Mouse (Mus musculus) kidney, postnatal 0 days (tissue): ENCODE results near the gene Fars2. TPM values are rescaled to one million over a fixed set of nuclear protein-coding genes. Genes with fewer than 3 reads are reported as not detected.

Source experiments
- ATAC-seq: fragments of 200-750 bp; cut with Nextera tagmentation; replicated peaks from 2 replicates; pipeline ENCODE4 v1.8.0; 2017; ENCODE audit warnings: low read depth, moderate number of reproducible peaks, moderate TSS enrichment, moderate library complexity; ENCODE audit not compliant: low FRiP score
- DNase-seq: peaks from one replicate; pipeline ENCODE4 v3.0.0-alpha.2; 2016; ENCODE audit warnings: low spot score
- H3K27ac ChIP-seq: fragments of 300-500 bp; sonication (generic); 2 replicates; pipeline ENCODE4 v1.5.1; 2014; ENCODE audit warnings: mild to moderate bottlenecking
- H3K27me3 ChIP-seq: fragments of 300-500 bp; sonication (generic); 2 replicates; pipeline ENCODE4 v1.6.1; 2014; ENCODE audit warnings: low read length, mixed read lengths; ENCODE audit not compliant: insufficient read depth
- H3K36me3 ChIP-seq: fragments of 300-500 bp; sonication (generic); 2 replicates; pipeline ENCODE4 v1.6.1; 2014; ENCODE audit warnings: low read length, mixed read lengths; ENCODE audit not compliant: insufficient read depth
- H3K4me1 ChIP-seq: fragments of 300-500 bp; sonication (generic); replicated peaks from 2 replicates; pipeline ENCODE4 v1.6.1; 2014; ENCODE audit warnings: antibody characterized with exemption, low read length, mixed read lengths; ENCODE audit not compliant: insufficient read depth
- H3K4me2 ChIP-seq: fragments of 300-500 bp; sonication (generic); 2 replicates; pipeline ENCODE4 v1.6.1; 2014; ENCODE audit warnings: mild to moderate bottlenecking, low read length, moderate library complexity, mixed read lengths
- H3K4me3 ChIP-seq: fragments of 300-500 bp; sonication (generic); replicated peaks from 2 replicates; pipeline ENCODE4 v1.5.1; 2014; ENCODE audit warnings: low read depth, low read length
- H3K9ac ChIP-seq: fragments of 300-500 bp; sonication (generic); 2 replicates; pipeline ENCODE4 v1.6.1; 2014; ENCODE audit warnings: low read depth, low read length
- H3K9me3 ChIP-seq: fragments of 300-500 bp; sonication (generic); replicated peaks from 2 replicates; pipeline ENCODE4 v1.6.1; 2016; ENCODE audit warnings: low read length, inconsistent platforms, mixed read lengths
- CTCF ChIP-seq: IDR thresholded peaks from 2 replicates; pipeline ENCODE4 v1.5.1; 2016; ENCODE audit warnings: antibody characterized with exemption, low read depth, mild to moderate bottlenecking, moderate library complexity
- WGBS: fragments of 180-500 bp; shearing (Covaris S2); extraction: QIAGEN DNeasy Blood & Tissue Kit; methylation state at CpG from one replicate; pipeline ENCODE4 v1.1.7; 2014; 5-methylcytosine and 5-hydroxymethylcytosine counted together
- polyA plus RNA-seq: library from polyadenylated mRNA; unstranded; fragments of >200 nt; fragmentation: Nextera tagmentation; extraction: Ambion mirVana; gene quantifications from 2 replicates; pipeline ENCODE4 v1.2.1, GENCODE M21; 2015

Gene Fars2
- polyA plus RNA-seq, 1 experiment from 2014 or later, result 54.7 TPM

DNA sequence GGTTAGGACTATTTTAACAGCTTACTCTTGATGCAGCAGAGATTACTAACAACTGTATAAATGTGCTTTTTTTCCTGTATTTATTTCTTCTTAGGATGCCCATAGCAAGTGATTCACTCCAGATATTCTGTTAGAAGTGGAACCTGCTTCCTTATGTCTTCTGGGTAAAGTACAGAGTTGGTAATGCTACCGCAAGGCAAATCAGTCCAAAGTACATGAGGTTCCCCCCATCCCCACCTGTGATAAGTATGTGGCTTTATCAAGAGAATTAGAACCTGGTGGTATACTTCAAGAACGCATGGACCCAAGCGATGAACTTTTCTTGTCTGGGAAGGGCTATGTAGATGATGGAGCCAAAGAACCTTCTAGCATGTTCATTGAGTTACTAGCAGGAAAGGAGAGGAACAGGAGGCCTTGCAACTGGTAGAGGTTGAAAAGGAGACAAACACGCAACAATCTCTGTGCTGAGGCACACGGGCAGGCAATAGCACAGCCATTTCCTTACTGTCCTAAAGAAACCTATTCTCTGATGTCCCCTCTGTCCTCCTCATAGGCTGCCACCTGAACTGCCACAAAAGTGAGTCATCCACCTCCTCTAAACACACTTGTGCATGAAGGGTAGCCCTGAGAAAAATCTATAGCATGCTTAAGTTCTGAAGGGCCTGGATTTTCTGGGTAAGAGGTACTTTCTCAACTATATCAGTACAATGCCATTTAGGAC is 603.2 kb downstream of the Fars2 start:
- H3K4me3 ChIP-seq, result no peak overlapping the region
- peaks cover 36% of the 10 kb centered on the region for H3K27me3 ChIP-seq
- H3K4me2 ChIP-seq, result no peak overlapping the region
- no peak overlapping the region for H3K9ac ChIP-seq
- no peak for TF ChIP-seq CTCF
- no peaks in the 10 kb centered on the region for H3K36me3 ChIP-seq
- 0 out of 2 replicates have a peak, but pooled peaks cover 3% of the 10 kb centered on the region for H3K4me1 ChIP-seq
- ATAC-seq, result no peak
- WGBS, result 88% methylated on average over 5 of the region's 5 CpGs
- no peak overlapping the region for H3K27ac ChIP-seq
- DNase-seq, result no peak
- H3K9me3 ChIP-seq, result no peaks in the 10 kb centered on the region

DNA sequence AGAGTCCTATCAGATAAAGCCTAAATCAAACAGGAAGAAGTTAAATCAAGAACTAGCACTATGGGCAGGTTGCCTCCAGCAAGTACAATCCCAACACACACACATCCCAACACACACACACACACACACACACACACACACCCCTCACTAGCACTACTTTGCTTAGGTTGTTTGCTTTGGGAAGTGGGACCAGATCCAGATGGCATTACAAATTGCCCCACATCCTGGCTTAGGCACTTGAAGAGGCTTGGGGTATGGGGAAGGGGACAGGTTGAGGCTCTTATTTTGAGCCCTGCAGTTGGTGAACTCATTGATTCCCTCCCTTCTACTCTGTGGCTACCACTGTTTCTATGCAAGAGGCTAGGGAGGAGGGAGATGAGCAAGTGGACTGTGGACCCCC is 605.1 kb downstream of the Fars2 start:
- no peaks in the 10 kb centered on the region for H3K36me3 ChIP-seq
- ATAC-seq, result no peak
- no peak for TF ChIP-seq CTCF
- H3K27ac ChIP-seq, result no peak overlapping the region
- no peak for DNase-seq
- no peak overlapping the region for H3K4me2 ChIP-seq
- H3K9me3 ChIP-seq, result no peaks in the 10 kb centered on the region
- no peak overlapping the region for H3K9ac ChIP-seq
- H3K4me3 ChIP-seq, result no peak overlapping the region
- H3K4me1 ChIP-seq, result 0 out of 2 replicates have a peak, but pooled peaks cover 3% of the 10 kb centered on the region
- H3K27me3 ChIP-seq, result peaks cover 52% of the 10 kb centered on the region

DNA sequence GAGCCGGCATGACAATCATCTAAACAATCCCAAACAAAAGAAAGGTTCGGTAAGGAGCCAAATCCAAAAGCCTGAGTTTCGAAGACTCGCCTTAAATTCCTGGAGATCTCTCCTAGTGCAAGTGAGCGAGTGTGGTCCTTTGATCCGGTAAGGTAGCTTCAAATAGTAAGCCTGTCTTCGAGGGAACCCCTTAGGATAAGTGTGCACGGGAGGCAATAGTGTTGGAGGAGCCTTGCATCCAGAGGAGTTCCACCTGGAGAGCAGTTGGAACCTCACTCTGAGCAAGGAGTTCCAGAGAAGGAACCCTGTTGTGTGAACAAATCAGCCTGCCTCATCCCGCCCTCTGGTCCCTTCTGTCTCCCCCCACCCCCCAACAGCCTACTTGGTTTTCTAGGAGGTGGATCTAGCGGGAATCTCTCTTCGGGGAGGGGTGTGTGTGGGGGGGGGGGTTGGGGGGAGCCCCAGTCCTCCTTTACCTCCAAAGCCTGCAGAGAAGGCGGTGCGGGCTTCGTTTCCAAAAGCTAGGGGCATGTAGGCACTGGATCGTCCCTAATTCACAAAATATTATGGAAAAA is 606.6 kb downstream of the Fars2 start:
- H3K4me2 ChIP-seq, result no peak overlapping the region
- no peak for DNase-seq
- no peak for ATAC-seq
- H3K9me3 ChIP-seq, result no peaks in the 10 kb centered on the region
- H3K4me3 ChIP-seq, result no peak overlapping the region
- peaks cover 65% of the 10 kb centered on the region for H3K27me3 ChIP-seq
- no peaks in the 10 kb centered on the region for H3K36me3 ChIP-seq
- H3K4me1 ChIP-seq, result 0 out of 2 replicates have a peak, but pooled peaks cover 3% of the 10 kb centered on the region
- WGBS, result 4% methylated on average over 15 of the region's 15 CpGs
- H3K9ac ChIP-seq, result no peak overlapping the region
- no peak for TF ChIP-seq CTCF
- no peak overlapping the region for H3K27ac ChIP-seq

DNA sequence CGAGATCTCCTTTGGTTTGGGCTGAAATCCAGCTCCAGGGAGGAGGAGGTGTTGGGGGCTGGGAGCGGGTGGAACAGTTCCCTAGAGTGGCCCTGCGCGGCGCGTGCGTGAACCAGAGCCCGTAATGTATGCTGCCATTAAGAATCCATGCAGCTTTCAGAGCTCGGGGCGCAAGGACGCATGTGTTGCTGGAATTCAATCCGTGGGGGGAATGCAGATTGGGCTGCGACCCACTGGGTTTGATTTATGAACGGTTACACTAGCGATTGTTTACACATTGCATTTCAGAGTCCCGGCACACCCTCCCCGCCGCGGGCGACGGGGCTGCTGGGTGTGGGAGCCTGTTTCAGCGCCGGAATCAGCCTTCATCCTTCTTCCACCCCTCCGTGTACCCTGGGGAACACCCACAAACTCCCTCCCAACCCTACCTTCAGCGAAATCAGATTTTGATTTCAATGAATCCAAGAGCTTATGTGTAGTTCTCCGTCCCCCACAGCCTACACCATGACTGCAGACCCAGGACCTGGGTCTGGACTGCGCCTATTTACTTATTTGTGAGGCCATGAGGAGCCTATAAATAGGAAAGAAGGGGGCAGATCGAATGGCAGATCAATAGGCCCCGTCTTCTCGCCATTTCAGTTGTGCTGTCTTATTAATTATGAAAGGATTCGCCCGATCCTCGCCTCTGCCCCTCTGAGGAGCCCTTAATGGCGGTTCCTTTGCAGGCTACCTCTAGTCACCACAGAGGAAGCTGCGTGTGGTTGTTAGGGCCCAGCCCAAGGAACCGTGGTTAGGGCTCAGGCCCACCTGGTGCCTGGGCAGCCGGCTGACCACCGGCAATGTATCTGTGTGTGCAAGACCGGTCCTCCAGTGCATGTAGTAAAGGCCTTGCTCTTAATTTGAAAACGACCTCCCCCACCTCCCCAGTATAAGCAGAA is 607.6 kb downstream of the Fars2 start:
- peak overlapping the region; percentile 39 for H3K4me2 ChIP-seq
- WGBS, result 1% methylated on average over 40 of the region's 40 CpGs
- peak overlapping the region; percentile 1; the same call in 1 of the 2 replicates for H3K4me3 ChIP-seq
- no peaks in the 10 kb centered on the region for H3K36me3 ChIP-seq
- H3K4me1 ChIP-seq, result 0 out of 2 replicates have a peak, but pooled peaks cover 3% of the 10 kb centered on the region
- H3K27ac ChIP-seq, result no peak overlapping the region
- H3K9ac ChIP-seq, result no peak overlapping the region
- H3K27me3 ChIP-seq, result peaks cover 74% of the 10 kb centered on the region
- peak; percentile 23 for DNase-seq
- no peak for TF ChIP-seq CTCF
- no peak for ATAC-seq
- no peaks in the 10 kb centered on the region for H3K9me3 ChIP-seq

DNA sequence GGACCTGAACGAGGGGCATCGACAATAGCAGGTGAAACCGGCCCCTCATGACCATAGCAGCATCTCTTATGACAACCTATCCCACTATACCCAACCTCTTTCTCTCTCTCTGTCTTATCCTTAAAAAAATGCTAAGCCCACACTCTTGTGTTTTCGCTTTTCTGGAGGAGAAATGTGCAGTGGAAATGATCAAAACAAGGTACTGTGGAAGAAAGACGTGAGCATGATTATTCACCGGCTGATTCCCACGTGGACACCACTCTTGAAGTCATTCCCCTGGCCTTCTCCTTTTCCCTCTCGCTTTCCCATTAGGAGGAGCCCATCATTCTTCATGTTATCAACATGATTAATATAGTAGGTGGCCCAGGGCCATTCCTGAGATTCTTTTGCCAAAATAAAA is 608.7 kb downstream of the Fars2 start:
- TF ChIP-seq CTCF, result no peak
- no peak overlapping the region for H3K27ac ChIP-seq
- 3% methylated on average over 8 of the region's 8 CpGs for WGBS
- ATAC-seq, result no peak
- no peak for DNase-seq
- H3K4me1 ChIP-seq, result 0 out of 2 replicates have a peak, but pooled peaks cover 3% of the 10 kb centered on the region
- no peaks in the 10 kb centered on the region for H3K36me3 ChIP-seq
- H3K9me3 ChIP-seq, result no peaks in the 10 kb centered on the region
- H3K9ac ChIP-seq, result no peak overlapping the region
- no peak overlapping the region for H3K4me2 ChIP-seq
- H3K4me3 ChIP-seq, result no peak overlapping the region
- H3K27me3 ChIP-seq, result peaks cover 79% of the 10 kb centered on the region

DNA sequence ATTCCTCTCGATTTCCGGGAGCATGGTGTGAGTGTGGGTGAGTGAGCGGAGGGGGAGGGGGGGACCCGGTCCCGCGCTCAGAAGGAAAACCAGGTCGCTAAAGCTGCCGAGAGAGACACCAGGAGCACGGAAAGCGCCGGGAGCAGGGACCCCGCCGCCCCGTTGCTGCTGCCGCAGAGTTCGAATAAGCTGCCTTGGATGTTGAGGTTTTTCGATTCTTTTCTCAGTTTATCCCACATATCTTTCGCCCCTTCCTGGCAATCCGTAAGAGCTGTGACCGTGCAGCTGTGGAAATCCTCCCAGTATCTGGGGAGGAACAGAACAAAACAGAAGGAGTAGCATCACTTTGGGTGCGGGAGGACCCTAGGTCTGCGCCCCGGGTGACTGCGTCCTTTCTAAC is 609.3 kb downstream of the Fars2 start:
- Histone ChIP-seq H3K27me3 (peaks cover 81% of the 10 kb centered on the region), H3K9ac (no peak overlapping the region), H3K36me3 (no peaks in the 10 kb centered on the region), H3K27ac (no peak overlapping the region), H3K4me3 (peak overlapping the region; percentile 24; the same call in 1 of the 2 replicates), H3K4me2 (no peak overlapping the region), H3K9me3 (no peaks in the 10 kb centered on the region), H3K4me1 (0 out of 2 replicates have a peak, but pooled peaks cover 5% of the 10 kb centered on the region)
- no peak for DNase-seq
- no peak for TF ChIP-seq CTCF
- ATAC-seq, result no peak
- 1% methylated on average over 24 of the region's 24 CpGs for WGBS
